Mouse (Mus musculus): ENCODE results near the gene Gm44790. TPM values are rescaled to one million over a fixed set of nuclear protein-coding genes. Genes with fewer than 3 reads are reported as not detected.
A peak's percentile ranks its signal among the peaks of the same experiment; 100 is the strongest.

Gm44790 gene
- polyA plus RNA-seq, 1 experiment = not detected

DNA sequence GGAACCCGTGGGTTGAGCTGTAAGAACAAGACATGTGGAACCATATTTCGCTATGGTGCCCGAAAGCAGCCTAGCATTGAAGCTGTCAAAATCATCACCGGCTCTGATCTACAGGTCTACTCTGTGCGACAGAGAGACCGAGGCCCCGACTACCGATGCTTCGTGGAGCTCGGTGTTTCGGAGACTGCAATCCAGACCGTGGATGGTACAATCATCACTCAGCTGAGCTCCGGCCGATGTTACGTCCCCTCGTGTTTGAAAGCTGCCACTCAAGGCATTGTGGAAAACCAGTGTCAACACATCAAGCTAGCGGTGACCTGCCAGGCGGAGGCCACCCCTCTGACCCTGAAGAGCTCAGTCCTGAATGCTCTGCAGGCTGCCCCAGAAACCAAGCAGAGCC, 19.1 kb downstream of the Gm44790 start:
- TF ChIP-seq CTCF (IDR thresholded peaks at IDR 0.05; ENCODE audit: low read depth, low read length) (no peak), POLR2A (IDR thresholded peaks at IDR 0.05; ENCODE audit: insufficient read depth, low read length) (no peak), EP300 (IDR thresholded peaks at IDR 0.05; ENCODE audit: insufficient read depth, low read depth, low read length) (no peak)
- H3K36me3 ChIP-seq (ENCODE audit: control insufficient read depth, insufficient read depth, low read length, poor library complexity, severe bottlenecking) = peaks cover 19% of the 10 kb centered on the region; the same call in 1 of the 2 replicates
- H3K4me1 ChIP-seq (ENCODE audit: control insufficient read depth, insufficient read depth, low read length) = no peaks in the 10 kb centered on the region

DNA sequence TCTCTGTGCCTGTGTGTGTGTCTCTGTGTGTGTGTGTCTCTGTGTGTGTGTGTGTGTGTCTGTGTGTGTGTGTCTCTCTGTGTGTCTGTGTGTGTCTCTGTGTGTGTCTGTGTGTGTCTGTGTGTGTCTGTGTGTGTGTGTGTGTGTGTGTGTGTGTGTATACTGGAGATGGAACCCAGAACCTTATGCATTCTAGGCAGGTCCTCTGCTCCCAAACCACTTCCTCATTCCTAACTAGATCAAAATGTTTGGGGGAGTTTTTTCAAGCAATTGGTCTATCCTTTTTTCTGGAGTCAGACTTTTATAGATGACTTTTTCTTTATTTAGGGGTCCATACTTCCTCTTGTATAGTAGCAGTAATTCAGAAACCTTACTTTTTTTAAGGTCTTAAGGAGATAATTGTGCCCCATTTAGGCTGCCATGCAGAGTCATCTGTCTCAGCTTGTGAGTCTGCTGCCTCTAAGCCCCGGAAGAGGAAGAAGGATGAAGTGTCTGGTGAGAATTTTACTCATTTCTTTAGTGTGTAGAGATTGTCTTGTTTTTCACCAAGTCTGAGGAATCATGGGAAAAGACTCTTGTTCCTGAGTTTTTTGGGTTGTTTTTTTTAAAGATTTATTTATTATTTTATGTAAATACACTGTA, 20.6 kb downstream of the Gm44790 start:
- peaks cover 18% of the 10 kb centered on the region; the same call in 1 of the 2 replicates for H3K36me3 ChIP-seq (ENCODE audit: control insufficient read depth, insufficient read depth, low read length, poor library complexity, severe bottlenecking)
- H3K27ac ChIP-seq (ENCODE audit: insufficient read depth, low read length) = no peak overlapping the region
- TF ChIP-seq CTCF (IDR thresholded peaks at IDR 0.05; ENCODE audit: low read depth, low read length) (no peak), POLR2A (IDR thresholded peaks at IDR 0.05; ENCODE audit: insufficient read depth, low read length) (no peak), EP300 (IDR thresholded peaks at IDR 0.05; ENCODE audit: insufficient read depth, low read depth, low read length) (no peak)
- no peaks in the 10 kb centered on the region for H3K27me3 ChIP-seq (ENCODE audit: control insufficient read depth, insufficient read depth, low read length, poor library complexity, severe bottlenecking)
- H3K9ac ChIP-seq (ENCODE audit: low read depth, poor library complexity, severe bottlenecking) = no peak overlapping the region
- H3K9me3 ChIP-seq (replicated peaks; ENCODE audit: control insufficient read depth, insufficient read depth, low read length, poor library complexity, severe bottlenecking) = no peaks in the 10 kb centered on the region
- no peak overlapping the region for H3K4me3 ChIP-seq (ENCODE audit: low read depth, low read length)
- H3K4me1 ChIP-seq (ENCODE audit: control insufficient read depth, insufficient read depth, low read length) = no peaks in the 10 kb centered on the region

More for the DNA sequence above, 19.1 kb downstream of the Gm44790 start:
- Histone ChIP-seq H3K9me3 (replicated peaks; ENCODE audit: control insufficient read depth, insufficient read depth, low read length, poor library complexity, severe bottlenecking) (no peaks in the 10 kb centered on the region), H3K27me3 (ENCODE audit: control insufficient read depth, insufficient read depth, low read length, poor library complexity, severe bottlenecking) (no peaks in the 10 kb centered on the region), H3K27ac (ENCODE audit: insufficient read depth, low read length) (no peak overlapping the region), H3K4me3 (ENCODE audit: low read depth, low read length) (no peak overlapping the region), H3K9ac (ENCODE audit: low read depth, poor library complexity, severe bottlenecking) (no peak overlapping the region)

DNA sequence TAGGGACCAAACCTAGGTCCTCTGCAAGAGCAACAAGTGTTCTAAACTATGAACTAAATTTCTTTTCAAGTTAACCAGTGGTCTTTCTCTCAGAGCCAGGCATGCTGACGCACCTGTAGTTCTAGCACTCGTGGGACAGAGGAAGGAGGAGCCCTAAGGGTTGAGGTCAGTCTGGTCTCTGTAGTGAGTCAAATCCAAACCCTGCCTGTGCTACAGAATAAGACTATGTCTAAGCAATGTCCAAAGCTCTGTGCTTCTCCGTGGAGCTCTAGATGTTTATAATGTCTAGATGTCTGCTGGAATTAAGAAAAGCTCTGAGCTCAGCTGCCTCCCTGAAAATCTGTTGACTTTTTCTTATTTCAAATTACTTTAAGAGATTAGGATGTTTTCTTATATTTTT, 30.3 kb downstream of the Gm44790 start:
- Histone ChIP-seq H3K4me3 (ENCODE audit: low read depth, low read length) (no peak overlapping the region), H3K36me3 (ENCODE audit: control insufficient read depth, insufficient read depth, low read length, poor library complexity, severe bottlenecking) (no peaks in the 10 kb centered on the region; the same call in 1 of the 2 replicates), H3K4me1 (ENCODE audit: control insufficient read depth, insufficient read depth, low read length) (peaks cover 2% of the 10 kb centered on the region), H3K9ac (ENCODE audit: low read depth, poor library complexity, severe bottlenecking) (no peak overlapping the region), H3K27ac (ENCODE audit: insufficient read depth, low read length) (no peak overlapping the region), H3K27me3 (ENCODE audit: control insufficient read depth, insufficient read depth, low read length, poor library complexity, severe bottlenecking) (no peaks in the 10 kb centered on the region), H3K9me3 (replicated peaks; ENCODE audit: control insufficient read depth, insufficient read depth, low read length, poor library complexity, severe bottlenecking) (no peaks in the 10 kb centered on the region)
- TF ChIP-seq CTCF (IDR thresholded peaks at IDR 0.05; ENCODE audit: low read depth, low read length) = no peak
- TF ChIP-seq POLR2A (IDR thresholded peaks at IDR 0.05; ENCODE audit: insufficient read depth, low read length) = no peak
- no peak for TF ChIP-seq EP300 (IDR thresholded peaks at IDR 0.05; ENCODE audit: insufficient read depth, low read depth, low read length)

DNA sequence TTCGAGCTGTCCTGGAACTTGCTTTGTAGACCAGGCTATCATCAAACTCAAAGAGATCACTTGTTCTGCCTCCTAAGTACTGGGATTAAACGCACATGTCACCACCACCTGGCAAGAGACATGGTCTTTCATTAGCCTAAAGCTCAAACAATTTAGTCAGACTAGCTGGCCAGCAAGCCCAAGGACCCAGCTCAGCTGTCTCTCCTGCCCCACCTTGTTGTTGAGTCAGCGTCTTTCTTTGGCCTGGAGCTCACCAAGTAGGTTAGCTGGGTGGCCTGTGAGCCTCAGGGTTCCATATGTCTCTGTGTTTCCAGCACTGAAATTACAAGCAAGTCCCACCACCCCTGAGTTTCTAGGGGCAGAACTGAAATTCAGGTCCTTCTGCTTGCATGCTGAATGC, 36.6 kb downstream of the Gm44790 start:
- Histone ChIP-seq H3K4me3 (ENCODE audit: low read depth, low read length) (no peak overlapping the region), H3K4me1 (ENCODE audit: control insufficient read depth, insufficient read depth, low read length) (no peaks in the 10 kb centered on the region), H3K27me3 (ENCODE audit: control insufficient read depth, insufficient read depth, low read length, poor library complexity, severe bottlenecking) (no peaks in the 10 kb centered on the region), H3K27ac (ENCODE audit: insufficient read depth, low read length) (no peak overlapping the region), H3K9me3 (replicated peaks; ENCODE audit: control insufficient read depth, insufficient read depth, low read length, poor library complexity, severe bottlenecking) (no peaks in the 10 kb centered on the region), H3K9ac (ENCODE audit: low read depth, poor library complexity, severe bottlenecking) (no peak overlapping the region), H3K36me3 (ENCODE audit: control insufficient read depth, insufficient read depth, low read length, poor library complexity, severe bottlenecking) (no peaks in the 10 kb centered on the region)
- TF ChIP-seq CTCF (IDR thresholded peaks at IDR 0.05; ENCODE audit: low read depth, low read length) (no peak), EP300 (IDR thresholded peaks at IDR 0.05; ENCODE audit: insufficient read depth, low read depth, low read length) (no peak), POLR2A (IDR thresholded peaks at IDR 0.05; ENCODE audit: insufficient read depth, low read length) (no peak)

DNA sequence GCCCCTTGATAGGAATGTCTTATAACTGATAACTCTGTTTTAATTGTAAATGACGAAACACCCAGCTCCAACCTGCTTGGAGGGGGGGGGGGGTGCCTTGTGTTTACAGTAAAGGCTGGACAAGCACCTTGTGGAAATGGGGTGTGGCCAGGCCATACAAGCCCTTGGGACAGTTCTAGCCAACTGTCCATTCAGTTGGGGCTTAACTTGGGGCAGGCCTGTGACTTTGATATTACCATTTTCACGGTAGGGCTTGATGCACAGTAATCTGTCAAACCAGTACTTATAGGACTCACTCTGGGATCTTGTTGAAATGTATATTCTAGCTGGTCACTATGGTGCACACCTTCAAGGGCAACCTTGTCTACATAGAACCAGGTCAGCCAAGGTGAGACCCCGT, 44.9 kb downstream of the Gm44790 start:
- H3K9ac ChIP-seq (ENCODE audit: low read depth, poor library complexity, severe bottlenecking) = peak overlapping the region; percentile 59
- H3K27ac ChIP-seq (ENCODE audit: insufficient read depth, low read length) = peak overlapping the region; percentile 79
- TF ChIP-seq POLR2A (IDR thresholded peaks at IDR 0.05; ENCODE audit: insufficient read depth, low read length) (peak; percentile 15), EP300 (IDR thresholded peaks at IDR 0.05; ENCODE audit: insufficient read depth, low read depth, low read length) (no peak)
- no peaks in the 10 kb centered on the region for H3K27me3 ChIP-seq (ENCODE audit: control insufficient read depth, insufficient read depth, low read length, poor library complexity, severe bottlenecking)
- H3K4me1 ChIP-seq (ENCODE audit: control insufficient read depth, insufficient read depth, low read length) = no peaks in the 10 kb centered on the region
- no peaks in the 10 kb centered on the region for H3K9me3 ChIP-seq (replicated peaks; ENCODE audit: control insufficient read depth, insufficient read depth, low read length, poor library complexity, severe bottlenecking)
- H3K4me3 ChIP-seq (ENCODE audit: low read depth, low read length) = peak overlapping the region; percentile 88
- H3K36me3 ChIP-seq (ENCODE audit: control insufficient read depth, insufficient read depth, low read length, poor library complexity, severe bottlenecking) = no peaks in the 10 kb centered on the region

DNA sequence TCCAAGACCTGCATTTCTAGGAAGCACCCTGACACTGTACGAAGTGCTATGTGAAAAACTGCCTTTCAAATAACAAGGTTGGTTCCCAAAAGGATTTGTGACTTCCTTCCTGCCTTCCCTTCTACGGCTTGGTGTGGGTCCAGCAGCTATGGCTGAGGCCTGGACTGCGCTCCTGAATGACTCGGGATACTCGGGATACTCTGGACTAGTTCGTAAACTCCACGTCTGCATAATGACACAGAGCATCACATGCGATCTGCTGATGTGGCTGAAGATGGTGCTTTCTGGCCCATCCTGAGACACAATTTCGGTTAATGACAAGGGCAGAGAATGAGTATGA, 45.3 kb downstream of the Gm44790 start:
- Histone ChIP-seq H3K4me1 (ENCODE audit: control insufficient read depth, insufficient read depth, low read length) (no peaks in the 10 kb centered on the region), H3K27me3 (ENCODE audit: control insufficient read depth, insufficient read depth, low read length, poor library complexity, severe bottlenecking) (no peaks in the 10 kb centered on the region)

More for the DNA sequence above, 45.3 kb downstream of the Gm44790 start:
- H3K36me3 ChIP-seq (ENCODE audit: control insufficient read depth, insufficient read depth, low read length, poor library complexity, severe bottlenecking) = no peaks in the 10 kb centered on the region
- H3K9ac ChIP-seq (ENCODE audit: low read depth, poor library complexity, severe bottlenecking) = peak overlapping the region; percentile 59
- H3K27ac ChIP-seq (ENCODE audit: insufficient read depth, low read length) = peak overlapping the region; percentile 79
- TF ChIP-seq POLR2A (IDR thresholded peaks at IDR 0.05; ENCODE audit: insufficient read depth, low read length) (no peak), CTCF (IDR thresholded peaks at IDR 0.05; ENCODE audit: low read depth, low read length) (no peak), EP300 (IDR thresholded peaks at IDR 0.05; ENCODE audit: insufficient read depth, low read depth, low read length) (no peak)
- H3K9me3 ChIP-seq (replicated peaks; ENCODE audit: control insufficient read depth, insufficient read depth, low read length, poor library complexity, severe bottlenecking) = no peaks in the 10 kb centered on the region
- peak overlapping the region; percentile 88 for H3K4me3 ChIP-seq (ENCODE audit: low read depth, low read length)

Data from ES-Bruce4 (cell line).